Mouse (Mus musculus): ENCODE data around the gene Fbl. TPM values are rescaled to one million over a fixed set of nuclear protein-coding genes. Genes with fewer than 3 reads are reported as not detected.
"Not testable (repeated sequence)": the region's sequence is repeated elsewhere in the genome, so short reads cannot be mapped to it uniquely, and the experiment has no call there.

Gene Fbl
- polyA plus RNA-seq (2015; fragmentation: Nextera tagmentation; extraction: Ambion mirVana) = 60.0 and 86.3 TPM in 2 replicates

DNA sequence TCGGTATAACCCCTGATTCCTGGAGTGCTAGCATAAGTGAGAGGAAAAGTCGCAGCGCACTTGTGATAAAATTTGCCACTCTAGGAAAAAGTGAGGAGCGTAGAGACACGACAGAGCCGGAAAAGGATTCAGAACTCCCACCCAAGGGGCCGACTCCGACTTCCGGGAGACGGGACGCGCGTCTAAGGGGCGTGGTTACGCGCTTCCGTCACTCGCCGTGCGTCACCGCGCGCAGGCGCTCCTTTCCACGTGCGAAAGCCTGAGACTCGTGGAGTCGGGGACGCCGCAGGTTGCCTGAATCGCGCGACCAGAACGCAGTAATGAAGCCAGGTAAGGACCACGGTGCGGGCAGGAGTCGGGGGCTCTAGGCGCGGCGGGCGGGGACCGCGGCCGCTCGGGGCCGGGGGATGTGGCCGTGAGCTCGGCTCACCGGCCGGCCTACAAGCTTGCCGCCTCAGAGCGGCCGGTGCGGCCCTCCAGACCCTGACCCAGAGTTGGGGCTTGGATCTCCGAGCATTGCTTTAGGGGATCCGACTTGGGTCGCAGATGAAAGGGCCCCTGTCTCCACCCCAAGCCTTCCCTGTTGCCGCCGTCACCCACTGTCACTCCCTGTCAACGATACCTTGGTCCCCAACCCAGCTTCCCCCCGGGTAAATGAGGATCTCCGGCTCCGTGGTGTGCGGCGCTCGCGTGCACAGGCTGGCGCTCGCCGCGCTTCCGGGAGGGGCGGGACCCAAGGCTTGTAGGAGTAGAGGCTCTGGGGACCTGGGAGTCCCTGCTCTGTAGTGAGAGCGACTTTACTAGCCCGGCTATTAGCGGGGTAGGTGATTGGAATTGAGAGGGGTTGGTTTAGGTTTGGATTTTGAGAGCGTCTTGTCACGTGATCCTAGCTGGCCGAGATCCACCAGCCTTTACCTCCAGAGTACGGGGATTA lies at the start of gene Fbl:
Fbl (plus strand) TSS at position 222 of the 934 bp plus-strand sequence.
- WGBS = under 1% methylated on average over 80 of the region's 80 CpGs
- Histone ChIP-seq H3K9me3 (replicated peaks; ENCODE audit: control insufficient read depth, low read length) (peaks cover 4% of the 10 kb centered on the region; the same call in 1 of the 2 replicates), H3K27ac (ENCODE audit: low read length) (peak within 1 kb of the TSS; percentile 92), H3K36me3 (ENCODE audit: control insufficient read depth, insufficient read depth, low read length) (no peaks in the 10 kb centered on the region), H3K27me3 (ENCODE audit: control insufficient read depth, insufficient read depth, low read length) (no peaks in the 10 kb centered on the region), H3K9ac (ENCODE audit: low read length) (peak within 1 kb of the TSS; percentile 87), H3K4me3 (replicated peaks; ENCODE audit: low read length) (peak within 1 kb of the TSS; percentile 88), H3K4me1 (ENCODE audit: control insufficient read depth, insufficient read depth, low read length) (peaks cover 15% of the 10 kb centered on the region), H3K4me2 (ENCODE audit: low read depth, low read length) (peak within 1 kb of the TSS; percentile 83)
- peak; percentile 94 for ATAC-seq (ENCODE audit: insufficient read depth, low FRiP score)

DNA sequence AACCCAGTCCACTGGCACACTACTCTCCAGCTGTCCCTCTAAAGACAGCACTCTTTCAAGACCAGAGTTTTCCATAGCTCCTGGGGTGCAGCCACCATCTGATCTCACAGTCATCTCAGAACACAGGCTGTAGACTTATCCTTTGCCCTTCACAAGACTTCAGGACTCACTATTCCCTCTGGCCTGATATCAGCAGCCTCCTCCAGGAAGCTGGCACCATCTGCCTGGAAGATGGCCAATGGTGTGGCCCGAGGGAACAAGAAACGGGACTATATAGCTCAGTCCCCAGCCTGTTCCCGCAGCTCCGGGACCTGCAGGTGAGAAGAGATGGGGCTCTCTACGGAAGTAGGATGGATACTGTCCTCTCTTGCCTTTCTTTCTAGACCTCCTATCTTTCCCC lies 40.3 kb upstream of the Fbl start, which contains the start of gene 9530053A07Rik:
9530053A07Rik (plus strand) TSS at position 301 of the 400 bp plus-strand sequence.
- no peak within 1 kb of the TSS for H3K9ac ChIP-seq (ENCODE audit: low read length)
- no peak within 1 kb of the TSS for H3K4me3 ChIP-seq (replicated peaks; ENCODE audit: low read length)
- no peaks in the 10 kb centered on the region for H3K4me1 ChIP-seq (ENCODE audit: control insufficient read depth, insufficient read depth, low read length)
- H3K4me2 ChIP-seq (ENCODE audit: low read depth, low read length) = no peak within 1 kb of the TSS
- H3K27ac ChIP-seq (ENCODE audit: low read length) = no peak within 1 kb of the TSS
- H3K27me3 ChIP-seq (ENCODE audit: control insufficient read depth, insufficient read depth, low read length) = no peaks in the 10 kb centered on the region
- no peaks in the 10 kb centered on the region for H3K9me3 ChIP-seq (replicated peaks; ENCODE audit: control insufficient read depth, low read length)
- WGBS = 80% methylated on average over 5 of the region's 5 CpGs
- no peak for ATAC-seq (ENCODE audit: insufficient read depth, low FRiP score)
- no peaks in the 10 kb centered on the region for H3K36me3 ChIP-seq (ENCODE audit: control insufficient read depth, insufficient read depth, low read length)

DNA sequence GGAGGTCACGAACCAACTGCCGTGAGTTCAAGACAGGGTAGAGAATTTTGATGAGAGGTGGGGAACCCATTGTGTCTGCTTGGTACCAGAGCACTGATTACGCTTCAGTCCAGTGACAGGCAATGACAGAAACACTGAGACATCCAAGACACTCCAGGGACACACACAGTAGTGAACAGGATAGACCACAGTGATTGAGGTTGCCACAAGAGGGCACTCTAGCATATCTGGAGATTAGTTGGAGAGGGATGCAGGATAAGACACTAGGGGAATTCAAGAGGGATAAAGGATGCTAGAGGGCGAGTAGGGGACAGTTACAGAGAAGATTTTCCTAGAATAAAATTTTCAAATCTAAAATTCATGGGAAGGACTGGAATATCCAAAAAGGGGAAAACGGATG lies 31.9 kb upstream of the Fbl start:
- Histone ChIP-seq H3K36me3 (ENCODE audit: control insufficient read depth, insufficient read depth, low read length) (no peaks in the 10 kb centered on the region), H3K4me3 (replicated peaks; ENCODE audit: low read length) (no peak overlapping the region), H3K9me3 (replicated peaks; ENCODE audit: control insufficient read depth, low read length) (no peaks in the 10 kb centered on the region), H3K27me3 (ENCODE audit: control insufficient read depth, insufficient read depth, low read length) (no peaks in the 10 kb centered on the region), H3K4me1 (ENCODE audit: control insufficient read depth, insufficient read depth, low read length) (no peaks in the 10 kb centered on the region), H3K4me2 (ENCODE audit: low read depth, low read length) (no peak overlapping the region), H3K27ac (ENCODE audit: low read length) (no peak overlapping the region), H3K9ac (ENCODE audit: low read length) (no peak overlapping the region)
- WGBS = 54% methylated on average over 5 of the region's 5 CpGs
- 0 out of 2 replicates have a peak, but pooled peaks have one; percentile 53 for ATAC-seq (ENCODE audit: insufficient read depth, low FRiP score)

DNA sequence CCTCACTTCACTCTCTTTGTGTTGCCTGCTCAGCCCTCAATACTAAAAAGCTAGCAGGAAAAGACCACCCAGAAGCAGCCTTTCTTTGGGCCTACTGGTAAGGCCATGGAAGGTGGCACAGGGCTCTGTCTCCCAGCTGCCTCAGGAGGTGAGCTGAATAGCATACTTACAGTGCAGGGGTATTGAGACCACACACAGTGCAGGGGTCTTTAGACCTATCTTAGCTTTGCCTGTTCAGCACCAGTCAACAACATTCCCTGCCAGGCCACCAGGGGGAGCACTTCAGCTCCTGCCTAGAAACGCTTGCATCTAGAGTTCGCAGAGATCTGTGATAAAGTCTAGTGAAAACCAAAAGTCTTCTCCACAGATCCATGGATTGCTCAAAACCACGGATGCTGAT lies 21.2 kb upstream of the Fbl start:
- Histone ChIP-seq H3K4me2 (ENCODE audit: low read depth, low read length) (no peak overlapping the region), H3K9ac (ENCODE audit: low read length) (no peak overlapping the region), H3K27me3 (ENCODE audit: control insufficient read depth, insufficient read depth, low read length) (no peaks in the 10 kb centered on the region), H3K9me3 (replicated peaks; ENCODE audit: control insufficient read depth, low read length) (no peaks in the 10 kb centered on the region), H3K27ac (ENCODE audit: low read length) (no peak overlapping the region), H3K4me1 (ENCODE audit: control insufficient read depth, insufficient read depth, low read length) (no peaks in the 10 kb centered on the region), H3K36me3 (ENCODE audit: control insufficient read depth, insufficient read depth, low read length) (no peaks in the 10 kb centered on the region), H3K4me3 (replicated peaks; ENCODE audit: low read length) (no peak overlapping the region)
- no peak for ATAC-seq (ENCODE audit: insufficient read depth, low FRiP score)
- WGBS = 22% methylated on average over 3 of the region's 3 CpGs

DNA sequence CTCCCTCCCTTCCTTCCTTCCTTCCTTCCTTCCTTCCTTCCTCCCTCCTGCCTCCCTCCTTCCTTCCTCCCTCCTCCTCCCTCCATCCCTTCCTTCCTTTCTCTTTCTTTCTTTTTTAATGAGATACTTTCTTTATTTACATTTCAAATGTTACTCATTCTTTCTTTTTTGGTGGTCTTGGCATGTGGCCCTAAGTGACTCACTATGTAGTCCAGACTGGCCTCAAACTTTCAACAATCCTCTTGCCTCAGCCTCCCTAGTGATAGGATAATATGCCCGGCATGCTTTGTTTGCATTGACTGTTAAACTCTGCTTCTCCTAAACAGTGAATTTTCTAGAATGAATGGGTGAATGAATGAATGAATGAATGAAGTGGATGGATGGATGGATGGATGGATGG lies 19.7 kb upstream of the Fbl start:
- Histone ChIP-seq H3K9me3 (replicated peaks; ENCODE audit: control insufficient read depth, low read length) (no peaks in the 10 kb centered on the region), H3K9ac (ENCODE audit: low read length) (no peak overlapping the region), H3K27me3 (ENCODE audit: control insufficient read depth, insufficient read depth, low read length) (no peaks in the 10 kb centered on the region), H3K36me3 (ENCODE audit: control insufficient read depth, insufficient read depth, low read length) (no peaks in the 10 kb centered on the region), H3K27ac (ENCODE audit: low read length) (no peak overlapping the region), H3K4me2 (ENCODE audit: low read depth, low read length) (no peak overlapping the region), H3K4me3 (replicated peaks; ENCODE audit: low read length) (no peak overlapping the region), H3K4me1 (ENCODE audit: control insufficient read depth, insufficient read depth, low read length) (no peaks in the 10 kb centered on the region)
- ATAC-seq (ENCODE audit: insufficient read depth, low FRiP score) = no peak
- WGBS = 85% methylated on average over 1 of the region's 1 CpGs

DNA sequence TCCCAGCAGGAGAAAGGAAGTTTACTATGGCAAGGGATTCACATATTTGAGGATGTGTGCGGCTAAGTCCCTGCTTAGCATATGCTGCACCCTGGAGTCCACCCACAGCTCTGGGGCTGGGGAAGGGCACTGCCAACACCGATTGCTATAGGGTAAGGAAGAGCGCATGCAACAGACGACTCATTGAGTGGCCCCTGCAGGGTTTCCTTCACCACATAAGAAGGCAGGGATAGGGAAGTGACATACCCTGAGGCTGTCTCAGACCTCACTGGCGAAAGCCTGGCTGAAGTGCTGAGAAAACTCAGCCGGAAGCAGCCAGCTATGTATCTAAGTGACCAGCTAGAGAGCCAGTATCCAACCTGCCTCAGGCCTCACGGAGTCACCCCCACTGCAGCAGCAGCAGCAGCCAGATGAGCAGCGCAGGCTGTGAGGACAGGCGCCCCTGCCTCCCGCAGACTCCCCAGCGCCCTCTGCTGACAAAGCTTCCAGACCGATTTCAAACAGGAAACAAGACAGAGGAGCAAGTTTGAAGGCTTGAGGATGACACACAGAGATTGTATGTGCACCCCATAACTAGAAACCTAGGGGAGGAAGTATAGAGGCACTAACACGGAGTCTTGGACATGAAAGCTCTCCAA lies 17.8 kb upstream of the Fbl start:
- Histone ChIP-seq H3K4me1 (ENCODE audit: control insufficient read depth, insufficient read depth, low read length) (no peaks in the 10 kb centered on the region), H3K9me3 (replicated peaks; ENCODE audit: control insufficient read depth, low read length) (no peaks in the 10 kb centered on the region), H3K4me2 (ENCODE audit: low read depth, low read length) (no peak overlapping the region), H3K4me3 (replicated peaks; ENCODE audit: low read length) (no peak overlapping the region), H3K9ac (ENCODE audit: low read length) (no peak overlapping the region), H3K36me3 (ENCODE audit: control insufficient read depth, insufficient read depth, low read length) (no peaks in the 10 kb centered on the region), H3K27me3 (ENCODE audit: control insufficient read depth, insufficient read depth, low read length) (no peaks in the 10 kb centered on the region), H3K27ac (ENCODE audit: low read length) (no peak overlapping the region)
- WGBS = 14% methylated on average over 13 of the region's 13 CpGs
- ATAC-seq (ENCODE audit: insufficient read depth, low FRiP score) = no peak

DNA sequence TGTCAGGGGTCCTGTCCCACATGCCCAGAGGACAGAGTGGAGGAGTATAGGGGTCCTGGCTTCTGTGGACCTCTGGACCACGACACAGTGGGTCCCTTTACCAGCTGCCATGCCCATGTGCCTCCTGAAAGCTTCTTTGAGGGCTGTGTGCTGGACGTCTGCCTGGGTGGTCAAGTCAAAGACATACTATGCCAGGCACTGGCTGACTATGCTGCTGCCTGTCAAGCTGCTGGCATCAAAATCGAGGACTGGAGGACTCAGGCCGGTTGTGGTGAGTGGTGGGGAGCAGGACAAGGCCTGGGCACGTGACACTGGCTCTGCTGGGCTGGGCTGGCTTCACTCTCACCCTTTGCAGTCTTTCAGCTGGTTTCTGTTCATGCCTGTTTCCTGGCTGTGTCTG lies 15.9 kb upstream of the Fbl start:
- not testable (repeated sequence) for H3K4me2 ChIP-seq (ENCODE audit: low read depth, low read length); H3K27me3 ChIP-seq (ENCODE audit: control insufficient read depth, insufficient read depth, low read length); H3K9me3 ChIP-seq (replicated peaks; ENCODE audit: control insufficient read depth, low read length); ATAC-seq (ENCODE audit: insufficient read depth, low FRiP score); H3K9ac ChIP-seq (ENCODE audit: low read length); H3K4me1 ChIP-seq (ENCODE audit: control insufficient read depth, insufficient read depth, low read length); H3K4me3 ChIP-seq (replicated peaks; ENCODE audit: low read length); H3K27ac ChIP-seq (ENCODE audit: low read length); H3K36me3 ChIP-seq (ENCODE audit: control insufficient read depth, insufficient read depth, low read length)
- 30% methylated on average over 5 of the region's 5 CpGs for WGBS

DNA sequence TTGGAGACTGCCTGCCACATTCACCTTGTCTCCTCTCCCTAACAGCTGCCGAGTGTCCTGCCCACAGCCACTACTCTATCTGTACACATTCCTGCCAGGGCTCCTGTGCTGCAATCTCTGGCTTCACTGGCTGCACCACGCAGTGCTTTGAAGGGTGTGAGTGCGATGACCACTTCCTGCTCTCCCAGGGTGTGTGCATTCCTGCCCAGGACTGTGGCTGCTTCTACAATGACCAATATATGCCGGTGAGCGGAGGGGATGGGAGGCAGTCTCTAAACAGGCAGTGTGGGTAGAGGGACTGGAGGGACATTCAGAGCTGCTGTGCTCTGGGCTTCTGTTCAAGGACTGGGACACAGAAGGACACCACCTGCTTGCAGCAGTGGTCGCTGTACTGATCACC lies 10.2 kb upstream of the Fbl start:
- no peaks in the 10 kb centered on the region for H3K36me3 ChIP-seq (ENCODE audit: control insufficient read depth, insufficient read depth, low read length)
- no peak overlapping the region for H3K4me3 ChIP-seq (replicated peaks; ENCODE audit: low read length)
- ATAC-seq (ENCODE audit: insufficient read depth, low FRiP score) = 0 out of 2 replicates have a peak, but pooled peaks have one; percentile 26
- H3K9ac ChIP-seq (ENCODE audit: low read length) = no peak overlapping the region
- H3K4me2 ChIP-seq (ENCODE audit: low read depth, low read length) = no peak overlapping the region
- no peak overlapping the region for H3K27ac ChIP-seq (ENCODE audit: low read length)
- H3K27me3 ChIP-seq (ENCODE audit: control insufficient read depth, insufficient read depth, low read length) = no peaks in the 10 kb centered on the region
- no peaks in the 10 kb centered on the region for H3K4me1 ChIP-seq (ENCODE audit: control insufficient read depth, insufficient read depth, low read length)
- WGBS = 47% methylated on average over 6 of the region's 6 CpGs
- no peaks in the 10 kb centered on the region for H3K9me3 ChIP-seq (replicated peaks; ENCODE audit: control insufficient read depth, low read length)

DNA sequence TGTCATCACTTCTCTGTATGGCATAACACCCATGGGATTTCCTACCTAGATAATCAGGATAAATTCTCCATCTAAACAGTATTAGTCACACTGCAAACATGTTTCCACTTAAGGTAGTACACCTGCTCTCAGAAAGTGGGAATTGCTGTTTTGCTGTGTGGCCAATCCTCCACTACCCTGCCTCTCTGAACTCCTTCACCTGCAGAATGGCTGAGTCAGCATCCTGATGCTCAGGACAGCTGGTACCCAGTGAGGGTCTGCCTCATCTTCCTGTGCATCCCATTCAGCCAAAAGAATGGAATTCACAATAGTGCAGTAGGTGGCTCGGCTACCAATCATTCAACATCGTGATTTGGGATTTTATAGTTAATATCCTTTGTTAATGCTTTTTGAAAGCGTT lies 9.6 kb upstream of the Fbl start:
- Histone ChIP-seq H3K9me3 (replicated peaks; ENCODE audit: control insufficient read depth, low read length) (no peaks in the 10 kb centered on the region), H3K9ac (ENCODE audit: low read length) (no peak overlapping the region), H3K4me2 (ENCODE audit: low read depth, low read length) (no peak overlapping the region), H3K4me3 (replicated peaks; ENCODE audit: low read length) (no peak overlapping the region), H3K4me1 (ENCODE audit: control insufficient read depth, insufficient read depth, low read length) (no peaks in the 10 kb centered on the region), H3K27me3 (ENCODE audit: control insufficient read depth, insufficient read depth, low read length) (no peaks in the 10 kb centered on the region), H3K36me3 (ENCODE audit: control insufficient read depth, insufficient read depth, low read length) (no peaks in the 10 kb centered on the region), H3K27ac (ENCODE audit: low read length) (no peak overlapping the region)
- WGBS = 84% methylated on average over 3 of the region's 3 CpGs
- no peak for ATAC-seq (ENCODE audit: insufficient read depth, low FRiP score)

All from stomach, embryonic 16.5 days (tissue).